Mouse (Mus musculus): ENCODE measurements around the gene Secisbp2.

DNA sequence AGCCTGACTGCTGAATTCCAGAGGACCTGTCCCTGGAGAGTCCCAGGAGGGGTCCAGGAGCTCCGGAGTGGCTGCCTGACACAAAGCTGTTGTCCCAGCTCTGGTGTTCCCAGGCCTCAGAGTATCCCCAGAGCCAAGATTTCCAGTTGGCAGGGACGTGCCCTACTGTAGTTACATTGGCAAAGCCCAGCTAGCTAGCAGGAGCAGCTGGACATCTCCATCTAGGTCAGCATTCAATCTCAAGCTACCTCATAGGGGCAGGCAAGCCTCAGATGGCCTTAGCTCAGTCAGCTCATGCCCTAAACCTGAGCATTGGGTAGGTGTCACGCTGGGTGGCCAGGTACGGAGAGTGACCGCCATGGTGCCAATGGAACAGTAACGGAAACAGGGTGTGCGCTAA is 80.0 kb downstream of the Secisbp2 start:
- TF ChIP-seq POLR2A (IDR thresholded peaks at IDR 0.05; ENCODE audit: low read depth, low read length) = no peak
- TF ChIP-seq CTCF (conservative IDR thresholded peaks at IDR 0.05; ENCODE audit: insufficient read depth, insufficient read length, low read depth, low read length) = no peak
